Mouse (Mus musculus) MEL (cell line): ENCODE results near the gene Dcdc2a. TPM values are rescaled to one million over a fixed set of nuclear protein-coding genes. Genes with fewer than 3 reads are reported as not detected.

ENCODE experiments used
- DNase-seq: peaks from one replicate; pipeline ENCODE4 v3.0.0; 2011; ENCODE audit warnings: low read depth, low spot score
- H3K27ac ChIP-seq: 2 replicates; pipeline ENCODE4 v1.5.1; 2012; ENCODE audit warnings: low read depth, mild to moderate bottlenecking, control low read depth, low read length, moderate library complexity; ENCODE audit not compliant: control insufficient read depth
- H3K27me3 ChIP-seq, 2 experiments: fragments of 150-350 bp in 1 of 2; sonication (generic) in 1 of 2; 2 replicates each; pipeline ENCODE4 v1.6.1; 2012; ENCODE audit warnings: low read length in 2 of 2, mild to moderate bottlenecking in 2 of 2, improper control_type of control experiment in 1 of 2, moderate library complexity in 1 of 2; ENCODE audit not compliant: insufficient read depth in 2 of 2, control insufficient read depth in 1 of 2
- H3K36me3 ChIP-seq, 2 experiments: 2 replicates each; pipeline ENCODE4 v1.6.1; 2012 to 2014; ENCODE audit warnings: low read length in 2 of 2, improper control_type of control experiment in 1 of 2, inconsistent platforms in 1 of 2, mild to moderate bottlenecking in 1 of 2; ENCODE audit not compliant: insufficient read depth in 2 of 2, control insufficient read depth in 1 of 2
- H3K4me1 ChIP-seq, 2 experiments: fragments of 150-350 bp in 1 of 2; sonication (generic) in 1 of 2; 2 replicates each; pipeline ENCODE4 v1.6.1; 2012; ENCODE audit warnings: low read length in 2 of 2, improper control_type of control experiment in 1 of 2, mild to moderate bottlenecking in 1 of 2; ENCODE audit not compliant: insufficient read depth in 2 of 2, control insufficient read depth in 1 of 2
- H3K4me3 ChIP-seq, 2 experiments: fragments of 150-350 bp in 1 of 2; sonication (generic) in 1 of 2; 2 replicates each; pipeline ENCODE4 v1.5.1; 2012; ENCODE audit warnings: low read depth in 2 of 2, low read length in 2 of 2, mild to moderate bottlenecking in 2 of 2, moderate library complexity in 2 of 2, control low read depth in 1 of 2, improper control_type of control experiment in 1 of 2; ENCODE audit not compliant: control insufficient read depth in 1 of 2, insufficient read depth in 1 of 2
- H3K79me2 ChIP-seq: 2 replicates; pipeline ENCODE4 v1.6.1; 2012; ENCODE audit warnings: mild to moderate bottlenecking, low read length, moderate library complexity; ENCODE audit not compliant: control insufficient read depth, poor library complexity, insufficient read depth
- H3K9ac ChIP-seq: 2 replicates; pipeline ENCODE4 v1.6.1; 2012; ENCODE audit warnings: low read depth, mild to moderate bottlenecking, control low read depth, low read length, moderate library complexity; ENCODE audit not compliant: control insufficient read depth, poor library complexity, severe bottlenecking
- H3K9me3 ChIP-seq: fragments of 150-350 bp; sonication (generic); replicated peaks from 2 replicates; pipeline ENCODE4 v1.6.1; 2012; ENCODE audit warnings: mild to moderate bottlenecking, low read length, improper control_type of control experiment, moderate library complexity; ENCODE audit not compliant: insufficient read depth
- BHLHE40 ChIP-seq: IDR thresholded peaks from 2 replicates; pipeline ENCODE4 v1.6.1; 2012; ENCODE audit warnings: low read depth, mild to moderate bottlenecking, inconsistent platforms, low read length, improper control_type of control experiment, borderline replicate concordance
- CHD1 ChIP-seq: IDR thresholded peaks from 2 replicates; pipeline ENCODE4 v1.6.1; 2012; ENCODE audit warnings: low read depth, mild to moderate bottlenecking, inconsistent platforms, low read length, improper control_type of control experiment
- CTCF ChIP-seq, 3 experiments: IDR thresholded peaks in 2 of 3; conservative IDR thresholded peaks in 1 of 3; 2 replicates each; pipeline ENCODE4 v1.5.1; 2011 to 2012; ENCODE audit warnings: low read length in 3 of 3, low read depth in 2 of 3, mild to moderate bottlenecking in 2 of 3, improper control_type of control experiment in 1 of 3, inconsistent platforms in 1 of 3, mixed read lengths in 1 of 3, moderate library complexity in 1 of 3; ENCODE audit not compliant: control insufficient read depth in 1 of 3, insufficient read depth in 1 of 3, poor library complexity in 1 of 3, severe bottlenecking in 1 of 3
- EP300 ChIP-seq, 2 experiments: IDR thresholded peaks; 2 replicates each; pipeline ENCODE4 v1.6.1; 2011; ENCODE audit warnings: improper control_type of control experiment in 2 of 2, low read length in 2 of 2, low read depth in 1 of 2, mild to moderate bottlenecking in 1 of 2
- ETS1 ChIP-seq: IDR thresholded peaks from 2 replicates; pipeline ENCODE4 v1.6.1; 2012; ENCODE audit warnings: low read depth, mild to moderate bottlenecking, inconsistent platforms, low read length, improper control_type of control experiment, moderate library complexity
- GATA1 ChIP-seq: IDR thresholded peaks from 2 replicates; pipeline ENCODE4 v1.6.1; 2011; ENCODE audit warnings: low read depth, low read length, improper control_type of control experiment
- KAT2A ChIP-seq: conservative IDR thresholded peaks from 2 replicates; pipeline ENCODE4 v1.6.1; 2012; ENCODE audit warnings: low read depth, low read length, improper control_type of control experiment, inconsistent platforms
- MAFK ChIP-seq: IDR thresholded peaks from 2 replicates; pipeline ENCODE4 v1.6.1; 2011; ENCODE audit warnings: low read depth, mild to moderate bottlenecking, low read length, improper control_type of control experiment, borderline replicate concordance
- MAZ ChIP-seq: IDR thresholded peaks from 2 replicates; pipeline ENCODE4 v1.6.1; 2012; ENCODE audit warnings: low read depth, mild to moderate bottlenecking, inconsistent platforms, low read length, improper control_type of control experiment
- MEF2A ChIP-seq: IDR thresholded peaks from 2 replicates; pipeline ENCODE4 v1.6.1; 2014; ENCODE audit warnings: low read depth, mild to moderate bottlenecking, inconsistent platforms, low read length, improper control_type of control experiment; ENCODE audit not compliant: poor library complexity, insufficient replicate concordance, severe bottlenecking; ENCODE audit errors: extremely low read depth
- MXI1 ChIP-seq: IDR thresholded peaks from 2 replicates; pipeline ENCODE4 v1.6.1; 2011; ENCODE audit warnings: mild to moderate bottlenecking, low read depth, low read length, improper control_type of control experiment
- MYB ChIP-seq: IDR thresholded peaks from 2 replicates; pipeline ENCODE4 v1.6.1; 2011; ENCODE audit warnings: mild to moderate bottlenecking, low read depth, low read length, improper control_type of control experiment
- NRF1 ChIP-seq: IDR thresholded peaks from 2 replicates; pipeline ENCODE4 v1.6.1; 2014; ENCODE audit warnings: low read depth, mild to moderate bottlenecking, inconsistent platforms, low read length, improper control_type of control experiment, moderate library complexity; ENCODE audit not compliant: poor library complexity, insufficient read depth, severe bottlenecking
- POLR2A ChIP-seq, 2 experiments: IDR thresholded peaks; 2 replicates each; pipeline ENCODE4 v1.6.1; 2011 to 2012; ENCODE audit warnings: low read length in 2 of 2, mild to moderate bottlenecking in 2 of 2, control low read depth in 1 of 2, improper control_type of control experiment in 1 of 2, low read depth in 1 of 2, moderate library complexity in 1 of 2; ENCODE audit not compliant: control insufficient read depth in 1 of 2, insufficient read depth in 1 of 2, poor library complexity in 1 of 2
- RAD21 ChIP-seq: IDR thresholded peaks from 2 replicates; pipeline ENCODE4 v1.6.1; 2011; ENCODE audit warnings: mild to moderate bottlenecking, low read depth, low read length, improper control_type of control experiment
- RCOR1 ChIP-seq: IDR thresholded peaks from 2 replicates; pipeline ENCODE4 v1.6.1; 2012; ENCODE audit warnings: low read depth, mild to moderate bottlenecking, inconsistent platforms, low read length, improper control_type of control experiment
- SMC3 ChIP-seq: IDR thresholded peaks from 2 replicates; pipeline ENCODE4 v1.6.1; 2011; ENCODE audit warnings: low read depth, low read length, improper control_type of control experiment
- TBP ChIP-seq: IDR thresholded peaks from 2 replicates; pipeline ENCODE4 v1.8.0; 2011; ENCODE audit warnings: low read depth, low read length, improper control_type of control experiment
- TCF12 ChIP-seq: IDR thresholded peaks from 2 replicates; pipeline ENCODE4 v1.6.1; 2014; ENCODE audit warnings: low read depth, mild to moderate bottlenecking, inconsistent platforms, low read length, improper control_type of control experiment, moderate library complexity
- USF2 ChIP-seq, 2 experiments: IDR thresholded peaks; 2 replicates each; pipeline ENCODE4 v1.6.1; 2011 to 2012; ENCODE audit warnings: improper control_type of control experiment in 2 of 2, low read length in 2 of 2, borderline replicate concordance in 1 of 2, inconsistent platforms in 1 of 2, low read depth in 1 of 2, mild to moderate bottlenecking in 1 of 2; ENCODE audit not compliant: insufficient read depth in 1 of 2
- ZC3H11A ChIP-seq: IDR thresholded peaks from 2 replicates; pipeline ENCODE4 v1.6.1; 2012; ENCODE audit warnings: low read depth, mild to moderate bottlenecking, inconsistent platforms, low read length, improper control_type of control experiment
- ZKSCAN1 ChIP-seq: IDR thresholded peaks from 2 replicates; pipeline ENCODE4 v1.6.1; 2012; ENCODE audit warnings: low read depth, mild to moderate bottlenecking, inconsistent platforms, low read length, improper control_type of control experiment, moderate library complexity
- polyA plus RNA-seq, 2 experiments: library from polyadenylated mRNA; stranded (reverse) in 1 of 2; unstranded in 1 of 2; fragments of >175 nt in 1 of 2; fragments of >200 nt in 1 of 2; gene quantifications; 2 replicates each; pipeline versions ENCODE4 v1.2.1 to v1.2.4; 2012; ENCODE audit warnings: low replicate concordance in 2 of 2, low read depth in 1 of 2; ENCODE audit not compliant: insufficient read length in 2 of 2, insufficient read depth in 1 of 2, missing spikeins in 1 of 2
- total RNA-seq: library from RNA; depleted of rRNA; stranded (reverse); fragments of 300-350 nt; gene quantifications from 2 replicates; pipeline ENCODE4 v1.2.3, GENCODE M21; 2012

Dcdc2a gene
- total and polyA plus RNA-seq, 3 experiments, result not detected

DNA sequence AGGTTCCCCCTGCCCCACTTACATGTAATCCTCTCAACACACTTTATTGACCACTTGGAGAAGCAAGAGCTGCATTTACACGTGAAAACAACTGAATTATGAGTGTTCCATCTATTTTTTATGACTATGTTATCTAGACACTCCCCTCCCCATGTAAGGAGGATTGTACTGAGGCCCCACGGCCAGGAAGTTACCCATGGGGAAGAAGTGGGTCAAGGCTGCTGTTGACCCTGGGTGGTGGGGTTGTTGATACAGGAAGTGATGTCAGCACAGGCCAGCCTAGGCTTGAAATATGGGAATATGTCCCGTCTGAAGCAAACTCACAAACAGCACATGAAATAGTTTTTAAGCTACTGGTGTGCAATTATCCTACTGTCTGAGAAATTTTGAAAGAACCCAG, 144.1 kb downstream of the Dcdc2a start:
- no peak overlapping the region for H3K9ac ChIP-seq
- TF ChIP-seq POLR2A (IDR thresholded peaks at IDR 0.05; ENCODE audit: control insufficient read depth in 1 of 2, insufficient read depth in 1 of 2, low read depth in 1 of 2, low read length in 2 of 2, poor library complexity in 1 of 2), result no peak
- TF ChIP-seq TCF12, result no peak
- TF ChIP-seq MEF2A, result no peak
- TF ChIP-seq USF2 (IDR thresholded peaks at IDR 0.05; ENCODE audit: borderline replicate concordance in 1 of 2, insufficient read depth in 1 of 2, low read depth in 1 of 2, low read length in 2 of 2), result no peak
- no peak for TF ChIP-seq TBP
- TF ChIP-seq CTCF (IDR thresholded peaks at IDR 0.05 in 2 of 3, conservative IDR thresholded peaks at IDR 0.05 in 1 of 3; ENCODE audit: control insufficient read depth in 1 of 3, insufficient read depth in 1 of 3, low read depth in 2 of 3, low read length in 3 of 3, poor library complexity in 1 of 3, severe bottlenecking in 1 of 3), result no peak
- no peak for TF ChIP-seq EP300 (IDR thresholded peaks at IDR 0.05; ENCODE audit: low read depth in 1 of 2, low read length in 2 of 2)
- TF ChIP-seq ETS1, result no peak
- TF ChIP-seq BHLHE40, result no peak
- no peak for TF ChIP-seq CHD1
- no peak for TF ChIP-seq ZC3H11A
- TF ChIP-seq, all 39 proteins: peak for 0
- no peak for DNase-seq
- Histone ChIP-seq H3K36me3 (no peaks in the 10 kb centered on the region), H3K4me3 (no peak overlapping the region), H3K27me3 (no peaks in the 10 kb centered on the region), H3K27ac (no peak overlapping the region), H3K9me3 (no peaks in the 10 kb centered on the region), H3K79me2 (no peaks in the 10 kb centered on the region), H3K4me1 (no peaks in the 10 kb centered on the region)

DNA sequence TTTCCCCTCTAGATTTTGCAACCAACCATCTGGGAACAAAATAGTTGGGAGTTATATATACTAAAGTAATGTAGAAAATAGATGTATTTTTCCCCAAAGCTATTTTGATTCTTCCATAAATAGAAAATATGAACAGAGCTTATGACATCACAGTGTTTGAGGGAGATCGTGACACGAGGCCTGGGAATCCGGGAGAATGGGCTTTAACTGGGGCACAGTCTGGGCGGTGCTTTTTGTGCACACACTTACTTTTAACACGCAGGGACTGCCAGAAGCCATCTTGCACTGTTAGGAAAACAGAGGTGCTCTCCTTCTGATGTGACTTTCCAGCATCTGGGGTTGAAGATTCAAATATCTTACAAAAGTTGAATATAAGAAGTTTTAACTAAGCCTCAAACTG, 151.1 kb downstream of the Dcdc2a start:
- H3K9me3 ChIP-seq, result no peaks in the 10 kb centered on the region
- H3K4me3 ChIP-seq, result no peak overlapping the region
- H3K36me3 ChIP-seq, result no peaks in the 10 kb centered on the region
- H3K4me1 ChIP-seq, result no peaks in the 10 kb centered on the region
- H3K27ac ChIP-seq, result no peak overlapping the region
- no peak overlapping the region for H3K9ac ChIP-seq
- no peaks in the 10 kb centered on the region for H3K27me3 ChIP-seq
- no peaks in the 10 kb centered on the region for H3K79me2 ChIP-seq
- DNase-seq, result no peak
- TF ChIP-seq GATA1, result no peak
- no peak for TF ChIP-seq BHLHE40
- TF ChIP-seq POLR2A (IDR thresholded peaks at IDR 0.05; ENCODE audit: control insufficient read depth in 1 of 2, insufficient read depth in 1 of 2, low read depth in 1 of 2, low read length in 2 of 2, poor library complexity in 1 of 2), result no peak
- TF ChIP-seq SMC3, result no peak
- no peak for TF ChIP-seq RCOR1
- no peak for TF ChIP-seq ETS1
- no peak for TF ChIP-seq ZKSCAN1
- TF ChIP-seq MXI1, result no peak
- no peak for TF ChIP-seq MAZ
- no peak for TF ChIP-seq MAFK
- TF ChIP-seq MYB, result no peak
- no peak for TF ChIP-seq KAT2A
- no peak for TF ChIP-seq TCF12
- TF ChIP-seq EP300 (IDR thresholded peaks at IDR 0.05; ENCODE audit: low read depth in 1 of 2, low read length in 2 of 2), result no peak
- no peak for TF ChIP-seq NRF1
- TF ChIP-seq RAD21, result no peak
